In genomic region chr5:122774743-122775611, GRCm38 (mm10) we compare ENCODE assay signal across 7 mouse cellular contexts. TPM values are rescaled to one million over a fixed set of nuclear protein-coding genes. Genes with fewer than 3 reads are reported as not detected.
A peak's percentile ranks its signal among the peaks of the same experiment; 100 is the strongest.
DNase-seq lines count a peak whose midpoint lies in the region; ATAC-seq lines count a peak whose summit lies in the region.

No protein-coding gene starts in this region.

- no peak overlapping the region for H3K4me2 ChIP-seq in forebrain, embryonic 14.5 days (ENCODE audit: low read length)

- 0 out of 2 replicates have a peak, but pooled peaks cover 2% of the 10 kb centered on the region for H3K4me1 ChIP-seq in forebrain, embryonic 14.5 days (ENCODE audit: control insufficient read depth, insufficient read depth, low read length)

- WGBS in forebrain, embryonic 14.5 days: 81% methylated on average over 28 of the region's 28 CpGs

- H3K9ac ChIP-seq in forebrain, embryonic 14.5 days (ENCODE audit: low read length): no peak overlapping the region

- H3K27me3 ChIP-seq in forebrain, embryonic 14.5 days (replicated peaks; ENCODE audit: control insufficient read depth, insufficient read depth, low read length): no peaks in the 10 kb centered on the region

- H3K27ac ChIP-seq in forebrain, embryonic 14.5 days (ENCODE audit: low read depth, low read length): no peak overlapping the region

- H3K9me3 ChIP-seq in forebrain, embryonic 14.5 days (replicated peaks; ENCODE audit: control insufficient read depth, low read length): no peaks in the 10 kb centered on the region

- H3K36me3 ChIP-seq in forebrain, embryonic 14.5 days (ENCODE audit: control insufficient read depth, insufficient read depth, low read length): 0 out of 2 replicates have a peak, but pooled peaks cover 3% of the 10 kb centered on the region

- H3K4me3 ChIP-seq in forebrain, embryonic 14.5 days (ENCODE audit: low read depth, low read length): no peak overlapping the region

- DNase-seq in kidney, postnatal 4 days: peak; percentile 35 to 52
- DNase-seq in kidney, adult 11 months: no peak
- peak; percentile 87 for DNase-seq in ZHBTc4 (ENCODE audit: low read depth, low spot score)
- no peak for DNase-seq in forebrain, embryonic 14.5 days (ENCODE audit: low spot score)
- no peak for DNase-seq in B cell, adult 2 months

- ATAC-seq in common myeloid progenitor, adult 5-6 weeks (replicated peaks; ENCODE audit: low read depth, poor library complexity, severe bottlenecking): peak; percentile 51
- peak; percentile 66 for ATAC-seq in megakaryocyte progenitor cell, adult 5-6 weeks (replicated peaks; ENCODE audit: poor library complexity)
- ATAC-seq in forebrain, embryonic 14.5 days: no peak

RNA-seq across cellular contexts. Expression of gene Camkk2, which starts 4.2 kb away (rescaled TPM):
- total RNA-seq in common myeloid progenitor, adult 5-6 weeks (2017): 20.8 and 42.9 TPM in 2 replicates
- 29.4 and 30.7 TPM in 2 replicates for total RNA-seq in megakaryocyte progenitor cell, adult 5-6 weeks (2015)
- 23.2 and 34.3 TPM in 2 replicates for total RNA-seq in megakaryocyte progenitor cell, adult 5-6 weeks (2017)
- 32.6 and 50.5 TPM in 2 replicates for polyA plus RNA-seq in forebrain, embryonic 14.5 days (2014; fragmentation: Nextera tagmentation; extraction: Ambion mirVana)

RNA-seq across cellular contexts. Expression of gene Anapc5, which starts 46.2 kb away (rescaled TPM):
- total RNA-seq in common myeloid progenitor, adult 5-6 weeks (2017): 344 and 345 TPM in 2 replicates
- 193 and 210 TPM in 2 replicates for total RNA-seq in megakaryocyte progenitor cell, adult 5-6 weeks (2015)
- total RNA-seq in megakaryocyte progenitor cell, adult 5-6 weeks (2017): 298 and 322 TPM in 2 replicates
- polyA plus RNA-seq in forebrain, embryonic 14.5 days (2014; fragmentation: Nextera tagmentation; extraction: Ambion mirVana): 484 and 553 TPM in 2 replicates

Comparison
In these comparisons a context has a peak if more than half of its experiments do, and no peak if none do; other contexts are left out.
1. DNase-seq: peak in kidney, postnatal 4 days (2 of 2) and ZHBTc4 (single experiment); none in kidney, adult 11 months (single experiment), forebrain, embryonic 14.5 days (single experiment) and B cell, adult 2 months (0 of 2).